Mouse (Mus musculus) lung, postnatal 0 days (tissue): ENCODE results near the gene March10.

ENCODE experiments used
- CTCF ChIP-seq: IDR thresholded peaks from 2 replicates; pipeline ENCODE4 v1.5.1; 2016; ENCODE audit warnings: antibody characterized with exemption, mild to moderate bottlenecking
- EP300 ChIP-seq: IDR thresholded peaks from 2 replicates; pipeline ENCODE4 v1.6.1; 2016; ENCODE audit warnings: antibody characterized with exemption, mild to moderate bottlenecking, control low read depth

DNA sequence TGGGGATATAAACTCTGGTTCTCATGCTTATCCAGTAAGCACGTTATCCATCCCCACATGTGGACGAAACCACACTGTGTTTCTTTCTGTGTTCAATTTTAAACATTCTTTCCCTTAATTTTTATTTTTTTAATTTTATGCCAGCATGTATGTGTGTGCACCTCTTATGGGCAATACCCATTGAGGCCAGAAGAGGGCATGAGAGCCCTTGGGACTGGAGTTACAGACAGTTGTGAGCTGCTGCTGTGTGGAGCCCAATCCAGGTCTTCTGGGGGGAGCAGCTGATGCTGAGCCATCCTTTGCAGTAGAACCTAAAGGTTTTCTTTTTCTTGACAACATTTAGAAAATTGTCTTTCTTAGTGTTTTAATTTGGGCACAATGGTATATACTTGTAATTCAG lies 111.3 kb downstream of the March10 start:
- TF ChIP-seq CTCF: peak; percentile 74
- TF ChIP-seq EP300: no peak
